Mouse (Mus musculus) bone marrow, adult 2 months (tissue): ENCODE data around the gene Slc27a5.

Experiments
- CTCF ChIP-seq: fragments of 200-500 bp; IDR thresholded peaks from 2 replicates; pipeline ENCODE4 v1.5.1; 2011; ENCODE audit warnings: low read length, control low read depth; ENCODE audit not compliant: control insufficient read depth, insufficient read depth
- POLR2A ChIP-seq: fragments of 200-500 bp; IDR thresholded peaks from 2 replicates; pipeline ENCODE4 v1.6.1; 2011; ENCODE audit warnings: low read depth, mild to moderate bottlenecking, control low read depth, low read length, borderline replicate concordance; ENCODE audit not compliant: control insufficient read depth

DNA sequence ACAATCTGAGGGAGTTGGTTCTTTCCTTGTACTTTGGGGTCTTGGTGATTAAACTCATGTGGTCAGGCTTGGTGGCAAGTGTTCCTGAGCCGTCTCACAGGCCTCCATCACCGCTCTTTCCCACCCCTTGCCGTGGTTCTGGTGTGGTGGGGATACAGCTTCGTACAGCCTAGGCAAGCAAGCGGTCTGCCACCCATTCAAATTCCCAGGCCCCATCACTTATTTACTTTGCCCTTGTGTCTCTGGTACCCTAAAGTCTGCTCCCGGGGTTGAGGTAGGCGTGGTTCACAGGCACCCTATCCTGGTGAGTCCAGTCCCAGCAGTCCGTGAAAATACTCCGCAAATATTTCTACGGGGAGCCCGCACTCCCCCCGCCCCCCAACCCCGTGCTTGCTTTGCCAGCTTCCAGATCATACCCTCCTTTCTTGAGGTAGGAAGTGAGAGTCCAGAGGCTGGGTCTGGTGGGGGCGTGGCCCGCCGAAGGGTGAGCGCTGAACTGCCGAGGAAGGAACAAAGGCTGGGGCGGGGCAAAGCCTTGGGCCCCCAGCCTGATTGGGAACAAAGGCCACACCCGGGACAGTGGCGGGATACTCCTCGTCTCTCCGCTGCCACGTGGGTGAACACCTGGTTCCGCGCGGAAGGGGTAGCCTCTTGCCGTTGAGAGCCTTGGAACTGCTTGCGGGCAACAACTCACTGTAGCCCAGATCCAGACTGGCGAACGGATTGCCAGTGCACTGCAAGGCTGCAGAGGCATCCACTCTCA, 25.0 kb upstream of the Slc27a5 start:
- TF ChIP-seq POLR2A, result peak; percentile 51; the same call in 1 of the 2 replicates
- TF ChIP-seq CTCF, result no peak
